Mouse (Mus musculus) testis, adult 2 months (tissue): ENCODE results near the gene Pias4.
A peak's percentile ranks its signal among the peaks of the same experiment; 100 is the strongest.

Experiments used
- CTCF ChIP-seq: fragments of 200-500 bp; IDR thresholded peaks from 2 replicates; pipeline ENCODE4 v1.5.1; 2012; ENCODE audit warnings: low read depth, mild to moderate bottlenecking, inconsistent platforms, low read length, moderate library complexity; ENCODE audit not compliant: control insufficient read depth, insufficient read depth, insufficient replicate concordance
- POLR2A ChIP-seq: fragments of 200-500 bp; IDR thresholded peaks from 2 replicates; pipeline ENCODE4 v1.6.1; 2012; ENCODE audit warnings: low read depth, mild to moderate bottlenecking, inconsistent platforms, low read length, moderate library complexity; ENCODE audit not compliant: control insufficient read depth

DNA sequence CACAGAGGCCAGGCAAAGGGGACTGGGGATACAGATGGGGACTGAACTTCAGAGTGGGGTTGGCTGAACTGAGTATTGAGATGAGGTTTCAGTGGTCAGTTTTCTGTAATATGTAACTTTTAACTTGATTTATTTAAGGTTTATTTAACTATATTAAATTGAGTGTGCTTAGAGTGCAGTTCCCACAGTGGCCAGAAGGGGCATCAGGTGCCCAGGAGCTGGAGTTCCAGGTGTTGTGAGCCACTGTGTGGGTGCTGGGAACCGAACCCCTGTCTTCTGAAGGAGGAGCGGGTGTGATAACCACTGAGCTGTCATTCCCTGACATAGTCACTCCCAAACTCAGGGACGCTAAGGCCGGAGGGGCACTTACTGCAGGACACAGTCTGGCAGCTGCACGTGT lies 42.4 kb upstream of the Pias4 start:
- TF ChIP-seq CTCF: peak; percentile 65; the same call in 1 of the 2 replicates
- TF ChIP-seq POLR2A: no peak
